11 mouse cellular contexts compared by ENCODE assay signal in genomic region chr12:105757816-105758497, GRCm38 (mm10). TPM values are rescaled to one million over a fixed set of nuclear protein-coding genes. Genes with fewer than 3 reads are reported as not detected.
DNase-seq lines count a peak whose midpoint lies in the region; ATAC-seq and TF ChIP-seq lines count a peak whose summit lies in the region.
"Had no signal": no experiment of that assay in that cellular context is flagged by ENCODE, and none has a peak within 500 bp of the region (broad histone marks: within the 10 kb centered on the region; RNA-seq: fewer than 3 reads in every experiment).

No protein-coding gene starts in this region.

- ATAC-seq in liver, embryonic 13.5 days (ENCODE audit: low read depth): peak; percentile 66

- no peaks in the 10 kb centered on the region for H3K36me3 ChIP-seq in liver, embryonic 13.5 days

- WGBS in liver, embryonic 13.5 days (ENCODE audit: insufficient replicate concordance): 24% methylated on average over 15 of the region's 15 CpGs
- WGBS in cerebellum, adult 2 months: 57% methylated on average over 15 of the region's 15 CpGs

- H3K27me3 ChIP-seq in liver, embryonic 13.5 days: no peaks in the 10 kb centered on the region
- H3K27me3 ChIP-seq in cerebellum, adult 2 months (ENCODE audit: control insufficient read depth, insufficient read depth, low read length): no peaks in the 10 kb centered on the region

- peak overlapping the region; percentile 46 for H3K4me2 ChIP-seq in liver, embryonic 13.5 days

- H3K4me3 ChIP-seq in gastrocnemius, adult 2 months: no peak overlapping the region
- 0 out of 2 replicates have a peak overlapping the region, but pooled peaks have one; percentile 0 for H3K4me3 ChIP-seq in liver, embryonic 13.5 days (replicated peaks)
- no peak overlapping the region for H3K4me3 ChIP-seq in cerebellum, adult 2 months (replicated peaks; ENCODE audit: insufficient read depth, low read depth, low read length)

- TF ChIP-seq POLR2A in cerebellum, adult 2 months (IDR thresholded peaks at IDR 0.05; ENCODE audit: borderline replicate concordance, insufficient read depth, low read length): no peak

- TF ChIP-seq CTCF in gastrocnemius, adult 2 months (IDR thresholded peaks at IDR 0.05): no peak
- TF ChIP-seq CTCF in cerebellum, adult 2 months (IDR thresholded peaks at IDR 0.05; ENCODE audit: borderline replicate concordance, insufficient read depth, low read depth, low read length): no peak

- intact Hi-C loops in gastrocnemius, adult 2 months (cut with DNase I): no loop called here
- intact Hi-C loops in gastrocnemius, postnatal 14 days (cut with DNase I; ENCODE audit: low total_unique reads): no loop called here

- peak; percentile 56 for DNase-seq in gastrocnemius, adult 2 months
- DNase-seq in gastrocnemius, postnatal 14 days: no peak
- DNase-seq in R1 (ENCODE audit: low read depth, low spot score): peak; percentile 98
- DNase-seq in kidney, adult 11 months: peak; percentile 87
- DNase-seq in liver, embryonic 13.5 days: peak; percentile 63
- no peak for DNase-seq in cerebellum, adult 2 months
- DNase-seq in thymus, adult 18-20 months: no peak
- DNase-seq in left cerebral cortex, adult 8-10 months (ENCODE audit: low spot score in 2 of 2): no peak
- DNase-seq: heart, adult 18-20 months; right cerebral cortex, postnatal 4 days had no signal

- H3K9ac ChIP-seq in liver, embryonic 13.5 days: no peak overlapping the region

- peaks cover 6% of the 10 kb centered on the region; the same call in 1 of the 2 replicates for H3K9me3 ChIP-seq in liver, embryonic 13.5 days (replicated peaks)

- peaks cover 41% of the 10 kb centered on the region for H3K4me1 ChIP-seq in liver, embryonic 13.5 days (replicated peaks)
- H3K4me1 ChIP-seq in cerebellum, adult 2 months (ENCODE audit: control insufficient read depth, insufficient read depth, low read length): no peaks in the 10 kb centered on the region

- peak overlapping the region; percentile 71; the same call in 1 of the 2 replicates for H3K27ac ChIP-seq in gastrocnemius, adult 2 months
- H3K27ac ChIP-seq in liver, embryonic 13.5 days: peak overlapping the region; percentile 62
- H3K27ac ChIP-seq in cerebellum, adult 2 months (ENCODE audit: insufficient read depth, low read length): no peak overlapping the region

RNA-seq across cellular contexts. Expression of gene Papola, which starts 26.5 kb away (rescaled TPM):
- 10 to 100 TPM; 70.0 to 88.1 TPM for total RNA-seq in gastrocnemius, adult 2 months (2021)
- 10 to 100 TPM; 64.5 to 70.9 TPM for total RNA-seq in gastrocnemius, postnatal 14 days (2021)
- 120 and 165 TPM in 2 replicates for polyA plus RNA-seq in liver, embryonic 13.5 days (2015; fragmentation: Nextera tagmentation; extraction: Ambion mirVana)
- polyA plus RNA-seq in cerebellum, adult 2 months (2012; rRNA removed): 99.3 and 106 TPM in 2 replicates
- 100 to 1,000 TPM; 117 to 139 (median 131) TPM for total RNA-seq in left cerebral cortex, adult 8-10 months (2022)

RNA-seq across cellular contexts. Expression of gene Ak7, which starts 52.2 kb away (rescaled TPM):
- not detected for total RNA-seq in gastrocnemius, adult 2 months (2021)
- not detected for total RNA-seq in gastrocnemius, postnatal 14 days (2021)
- polyA plus RNA-seq in liver, embryonic 13.5 days (2015; fragmentation: Nextera tagmentation; extraction: Ambion mirVana): 0.03 and 0.07 TPM in 2 replicates
- polyA plus RNA-seq in cerebellum, adult 2 months (2012; rRNA removed): 1.3 and 2.2 TPM in 2 replicates
- total RNA-seq in left cerebral cortex, adult 8-10 months (2022): 1 to 10 TPM in 3 of 4 experiments, under 1 TPM in 1; 0.81 to 2.0 (median 1.7) TPM
- total RNA-seq: monocyte, adult 5-6 weeks had no signal

Comparison
In these comparisons a context has a peak if more than half of its experiments do, and no peak if none do; other contexts are left out.
1. DNase-seq: peak in gastrocnemius, adult 2 months (single experiment), R1 (single experiment), kidney, adult 11 months (single experiment) and liver, embryonic 13.5 days (single experiment); none in gastrocnemius, postnatal 14 days (single experiment), cerebellum, adult 2 months (0 of 2), thymus, adult 18-20 months (0 of 2) and left cerebral cortex, adult 8-10 months (0 of 2).